Mouse (Mus musculus) limb, embryonic 14.5 days (tissue): ENCODE data around the gene Sh2b2. TPM values are rescaled to one million over a fixed set of nuclear protein-coding genes. Genes with fewer than 3 reads are reported as not detected.

ENCODE experiments used
- ATAC-seq: fragments of 200-750 bp; cut with Nextera tagmentation; 2 replicates; pipeline ENCODE4 v1.8.0; 2017; ENCODE audit warnings: low read depth, moderate number of reproducible peaks, moderate TSS enrichment; ENCODE audit not compliant: low FRiP score
- DNase-seq: peaks from one replicate; pipeline ENCODE4 v3.0.0-alpha.2; 2015; ENCODE audit warnings: low spot score
- H3K27ac ChIP-seq: fragments of 300-500 bp; sonication (generic); replicated peaks from 2 replicates; pipeline ENCODE4 v1.5.1; 2014; ENCODE audit warnings: low read depth, mild to moderate bottlenecking, low read length, moderate library complexity, mixed read lengths
- H3K27me3 ChIP-seq: fragments of 300-500 bp; sonication (generic); 2 replicates; pipeline ENCODE4 v1.6.1; 2014; ENCODE audit warnings: low read length, mixed read lengths; ENCODE audit not compliant: control insufficient read depth, insufficient read depth
- H3K36me3 ChIP-seq: fragments of 300-500 bp; sonication (generic); 2 replicates; pipeline ENCODE4 v1.6.1; 2014; ENCODE audit warnings: mild to moderate bottlenecking, low read length, moderate library complexity, mixed read lengths; ENCODE audit not compliant: control insufficient read depth, insufficient read depth
- H3K4me1 ChIP-seq: fragments of 300-500 bp; sonication (generic); 2 replicates; pipeline ENCODE4 v1.6.1; 2014; ENCODE audit warnings: antibody characterized with exemption, low read length, mixed read lengths; ENCODE audit not compliant: control insufficient read depth, insufficient read depth
- H3K4me2 ChIP-seq: fragments of 300-500 bp; sonication (generic); replicated peaks from 2 replicates; pipeline ENCODE4 v1.6.1; 2014; ENCODE audit warnings: low read depth, mild to moderate bottlenecking, low read length, moderate library complexity; ENCODE audit not compliant: severe bottlenecking
- H3K4me3 ChIP-seq: fragments of 300-500 bp; sonication (generic); replicated peaks from 2 replicates; pipeline ENCODE4 v1.5.1; 2014; ENCODE audit warnings: low read length
- H3K9ac ChIP-seq: fragments of 300-500 bp; sonication (generic); 2 replicates; pipeline ENCODE4 v1.6.1; 2014; ENCODE audit warnings: mild to moderate bottlenecking, low read depth, low read length, moderate library complexity; ENCODE audit not compliant: severe bottlenecking
- H3K9me3 ChIP-seq: fragments of 300-500 bp; sonication (generic); 2 replicates; pipeline ENCODE4 v1.6.1; 2016; ENCODE audit warnings: low read length; ENCODE audit not compliant: control insufficient read depth
- POLR2A ChIP-seq: fragments of 200-500 bp; IDR thresholded peaks from 2 replicates; pipeline ENCODE4 v1.8.0; 2012; ENCODE audit warnings: inconsistent platforms, mild to moderate bottlenecking, moderate library complexity, borderline replicate concordance; ENCODE audit not compliant: insufficient read depth, insufficient read length; ENCODE audit errors: extremely low read depth
- WGBS: fragments of 180-500 bp; shearing (Covaris S2); extraction: QIAGEN DNeasy Blood & Tissue Kit; methylation state at CpG from one replicate; pipeline ENCODE4 v1.1.7; 2014; 5-methylcytosine and 5-hydroxymethylcytosine counted together
- polyA plus RNA-seq, 2 experiments: library from polyadenylated mRNA; depleted of rRNA in 1 of 2; stranded (reverse) in 1 of 2; unstranded in 1 of 2; fragments of >200 nt; fragmentation: Nextera tagmentation in 1 of 2; extraction: Ambion mirVana in 1 of 2; gene quantifications; 2 replicates each; pipeline versions ENCODE4 v1.2.1 to v1.2.3; 2012 to 2014

Gene Sh2b2
- polyA plus RNA-seq, 2 experiments = 6.3 to 14.6 TPM

DNA sequence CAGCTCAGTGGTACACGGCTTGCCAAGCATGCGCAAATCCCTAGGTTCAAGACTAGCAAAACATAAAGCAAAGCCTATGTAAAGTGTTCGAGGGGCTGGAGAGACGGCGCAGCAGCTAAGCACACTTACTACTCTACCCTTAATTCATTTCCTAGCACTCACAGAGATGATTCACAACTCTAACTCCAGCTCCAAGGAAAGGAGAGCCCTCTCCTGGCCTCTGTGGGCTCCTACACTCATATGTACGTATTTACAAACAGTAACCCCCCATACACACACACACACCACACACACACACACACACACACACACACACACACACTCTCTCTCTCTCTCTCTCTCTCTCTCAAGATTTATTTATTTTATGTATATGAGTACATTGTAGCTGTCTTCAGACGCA is 62.6 kb downstream of the Sh2b2 start:
- Histone ChIP-seq H3K4me3 (no peak overlapping the region), H3K9ac (no peak overlapping the region), H3K4me2 (no peak overlapping the region), H3K27me3 (no peaks in the 10 kb centered on the region), H3K36me3 (peaks cover 72% of the 10 kb centered on the region), H3K27ac (no peak overlapping the region), H3K9me3 (no peaks in the 10 kb centered on the region), H3K4me1 (no peaks in the 10 kb centered on the region)
- TF ChIP-seq POLR2A = no peak
- WGBS = 89% methylated on average over 7 of the region's 7 CpGs
- no peak for ATAC-seq
- no peak for DNase-seq

DNA sequence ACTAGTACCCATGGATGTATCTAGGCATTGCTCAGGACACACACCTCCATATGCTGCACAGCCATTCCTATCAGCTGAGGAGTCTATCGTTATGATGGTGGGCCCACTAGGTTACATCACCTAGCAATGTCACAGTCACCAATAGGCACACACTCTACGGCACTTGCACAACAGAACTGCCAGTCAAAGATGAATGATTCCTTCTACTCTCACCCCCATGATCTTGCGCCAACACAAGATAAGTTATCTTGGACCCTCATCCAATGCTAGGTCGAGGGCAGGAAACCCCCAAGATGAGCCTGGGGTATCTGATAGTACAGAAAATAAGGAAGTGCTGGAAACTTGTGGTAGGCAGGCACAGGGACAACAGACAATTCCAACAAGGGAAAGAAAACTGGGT is 63.5 kb downstream of the Sh2b2 start:
- Histone ChIP-seq H3K27me3 (no peaks in the 10 kb centered on the region), H3K9ac (no peak overlapping the region), H3K4me3 (no peak overlapping the region), H3K27ac (no peak overlapping the region), H3K4me2 (no peak overlapping the region), H3K4me1 (no peaks in the 10 kb centered on the region), H3K9me3 (no peaks in the 10 kb centered on the region), H3K36me3 (peaks cover 70% of the 10 kb centered on the region)
- no peak for ATAC-seq
- no peak for TF ChIP-seq POLR2A
- DNase-seq = no peak
- WGBS = 91% methylated on average over 4 of the region's 4 CpGs

DNA sequence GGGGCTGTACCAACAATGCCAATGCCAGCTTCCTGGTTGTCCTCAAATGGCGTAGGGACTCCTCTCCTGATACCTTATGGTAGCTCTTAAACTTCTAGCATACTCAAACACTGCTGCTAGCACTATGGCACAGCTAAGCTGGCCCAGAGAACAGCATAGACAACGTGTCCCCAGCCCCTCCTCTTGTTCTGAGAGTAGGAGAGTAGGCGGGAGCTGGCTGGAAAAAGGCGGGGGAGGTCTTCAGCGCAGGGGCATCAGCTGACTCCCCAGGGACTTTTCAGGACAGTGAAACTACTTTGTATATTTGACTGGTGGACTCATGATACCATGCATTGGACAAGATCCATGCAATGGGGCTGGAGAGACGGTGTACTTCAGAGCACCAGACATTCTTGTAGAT is 64.3 kb downstream of the Sh2b2 start:
- Histone ChIP-seq H3K36me3 (peaks cover 68% of the 10 kb centered on the region), H3K4me3 (no peak overlapping the region), H3K9ac (no peak overlapping the region), H3K27me3 (no peaks in the 10 kb centered on the region), H3K4me1 (no peaks in the 10 kb centered on the region), H3K9me3 (no peaks in the 10 kb centered on the region), H3K27ac (no peak overlapping the region), H3K4me2 (no peak overlapping the region)
- 85% methylated on average over 6 of the region's 6 CpGs for WGBS
- ATAC-seq (no peak), DNase-seq (no peak)
- TF ChIP-seq POLR2A = no peak

DNA sequence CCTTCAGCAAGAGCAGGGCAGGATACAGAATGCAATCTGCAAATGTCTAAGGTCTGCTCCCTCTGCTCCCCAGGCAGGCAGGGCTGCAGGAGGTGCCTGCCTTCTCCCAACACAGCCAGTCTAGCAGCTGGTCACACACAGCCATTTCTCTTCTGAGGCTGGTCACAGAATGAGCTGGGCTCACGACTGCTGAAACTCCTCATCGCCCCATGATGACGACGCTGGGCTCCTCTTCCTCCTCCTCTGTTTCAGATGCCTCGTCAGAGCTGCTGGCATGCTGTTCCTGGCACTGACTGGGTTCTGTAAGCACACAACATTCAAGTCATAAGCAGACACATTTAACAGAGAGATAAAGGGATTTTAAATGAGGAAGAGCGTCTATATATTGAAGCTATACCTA is 65.2 kb downstream of the Sh2b2 start:
- no peaks in the 10 kb centered on the region for H3K4me1 ChIP-seq
- no peak for DNase-seq
- H3K9me3 ChIP-seq = no peaks in the 10 kb centered on the region
- peaks cover 60% of the 10 kb centered on the region for H3K36me3 ChIP-seq
- WGBS = 87% methylated on average over 6 of the region's 6 CpGs
- TF ChIP-seq POLR2A = no peak
- no peak overlapping the region for H3K4me2 ChIP-seq
- H3K9ac ChIP-seq = no peak overlapping the region
- H3K4me3 ChIP-seq = no peak overlapping the region
- no peak overlapping the region for H3K27ac ChIP-seq
- H3K27me3 ChIP-seq = no peaks in the 10 kb centered on the region
- no peak for ATAC-seq

DNA sequence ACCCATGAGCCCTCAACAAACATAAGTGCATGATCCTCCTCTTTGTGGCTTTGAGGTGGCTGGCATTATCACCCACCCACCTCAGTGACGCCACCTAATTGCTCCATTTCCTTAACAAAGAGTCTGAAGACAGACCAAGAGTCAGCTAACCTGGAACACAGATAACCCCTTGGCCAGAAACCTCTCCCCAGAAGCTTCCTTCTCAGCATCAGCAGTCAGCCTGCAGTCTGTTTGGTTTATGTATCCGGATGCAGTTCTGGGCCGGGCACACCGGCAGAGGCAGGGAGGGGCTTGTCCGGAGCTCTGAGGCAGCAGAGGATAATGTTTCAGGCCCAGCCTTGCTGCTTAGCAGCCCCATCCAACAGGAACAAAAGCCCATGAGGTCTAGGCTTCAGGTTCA is 66.8 kb downstream of the Sh2b2 start:
- Histone ChIP-seq H3K27ac (no peak overlapping the region), H3K4me2 (no peak overlapping the region), H3K4me3 (no peak overlapping the region), H3K9me3 (no peaks in the 10 kb centered on the region), H3K36me3 (peaks cover 44% of the 10 kb centered on the region), H3K4me1 (no peaks in the 10 kb centered on the region), H3K27me3 (no peaks in the 10 kb centered on the region), H3K9ac (no peak overlapping the region)
- 78% methylated on average over 5 of the region's 5 CpGs for WGBS
- DNase-seq (no peak), ATAC-seq (no peak)
- TF ChIP-seq POLR2A = no peak
